Mouse (Mus musculus): Measurements from ENCODE around the gene Mettl26. TPM values are rescaled to one million over a fixed set of nuclear protein-coding genes. Genes with fewer than 3 reads are reported as not detected.
A peak's percentile ranks its signal among the peaks of the same experiment; 100 is the strongest.

Gene Mettl26
- 52.0 and 56.9 TPM in 2 replicates for polyA plus RNA-seq (2016; fragmentation: Nextera tagmentation; extraction: Ambion mirVana)

GRCm38 (mm10) chr17:25874721-25875170 is at the start of gene Mettl26:
Gene Mettl26 (plus strand): TSS chr17:25875074.
- under 1% methylated on average over 25 of the region's 25 CpGs for WGBS
- peak within 1 kb of the TSS; percentile 96 for H3K4me2 ChIP-seq (replicated peaks)
- ATAC-seq (ENCODE audit: low FRiP score, low read depth) = peak; percentile 58
- peak within 1 kb of the TSS; percentile 78 for H3K4me3 ChIP-seq
- H3K27ac ChIP-seq = peak within 1 kb of the TSS; percentile 85
- H3K4me1 ChIP-seq = peaks cover 16% of the 10 kb centered on the region
- no peaks in the 10 kb centered on the region for H3K27me3 ChIP-seq (replicated peaks)
- no peaks in the 10 kb centered on the region for H3K9me3 ChIP-seq
- peak within 1 kb of the TSS; percentile 81 for H3K9ac ChIP-seq
- H3K36me3 ChIP-seq = peaks cover 22% of the 10 kb centered on the region

- no peak overlapping the region for H3K4me3 ChIP-seq
- no peak for ATAC-seq (ENCODE audit: low FRiP score, low read depth)
- H3K27me3 ChIP-seq (replicated peaks) = peaks cover 5% of the 10 kb centered on the region
- peaks cover 32% of the 10 kb centered on the region for H3K36me3 ChIP-seq
- 89% methylated on average over 6 of the region's 6 CpGs for WGBS
- no peaks in the 10 kb centered on the region for H3K9me3 ChIP-seq
- peaks cover 55% of the 10 kb centered on the region for H3K4me1 ChIP-seq
- H3K4me2 ChIP-seq (replicated peaks) = peak overlapping the region; percentile 82
- H3K27ac ChIP-seq = no peak overlapping the region
- H3K9ac ChIP-seq = no peak overlapping the region
Measured at GRCm38 (mm10) chr17:25825311-25825710, 49.6 kb upstream of the Mettl26 start.

GRCm38 (mm10) chr17:25825984-25826570 is 48.8 kb upstream of the Mettl26 start:
- H3K27me3 ChIP-seq (replicated peaks) = no peaks in the 10 kb centered on the region
- peaks cover 63% of the 10 kb centered on the region for H3K4me1 ChIP-seq
- H3K27ac ChIP-seq = no peak overlapping the region
- 95% methylated on average over 27 of the region's 27 CpGs for whole genome bisulfite sequencing
- H3K36me3 ChIP-seq = peaks cover 39% of the 10 kb centered on the region
- 0 out of 2 replicates have a peak overlapping the region, but pooled peaks have one; percentile 9 for H3K4me2 ChIP-seq (replicated peaks)
- no peak overlapping the region for H3K9ac ChIP-seq
- H3K4me3 ChIP-seq = no peak overlapping the region
- no peak for ATAC-seq (ENCODE audit: low FRiP score, low read depth)
- H3K9me3 ChIP-seq = no peaks in the 10 kb centered on the region

- no peak overlapping the region for H3K9ac ChIP-seq
Measured at GRCm38 (mm10) chr17:25827011-25827410, 47.9 kb upstream of the Mettl26 start.

GRCm38 (mm10) chr17:25827546-25828222 is 47.2 kb upstream of the Mettl26 start:
- no peak overlapping the region for H3K27ac ChIP-seq
- H3K27me3 ChIP-seq (replicated peaks) = no peaks in the 10 kb centered on the region
- no peak overlapping the region for H3K9ac ChIP-seq
- H3K4me3 ChIP-seq = no peak overlapping the region
- no peak for ATAC-seq (ENCODE audit: low FRiP score, low read depth)
- H3K4me1 ChIP-seq = peaks cover 75% of the 10 kb centered on the region
- peaks cover 46% of the 10 kb centered on the region for H3K36me3 ChIP-seq
- peak overlapping the region; percentile 95; the same call in 1 of the 2 replicates for H3K4me2 ChIP-seq (replicated peaks)
- 91% methylated on average over 22 of the region's 22 CpGs for WGBS
- H3K9me3 ChIP-seq = no peaks in the 10 kb centered on the region

More at GRCm38 (mm10) chr17:25827011-25827410, 47.9 kb upstream of the Mettl26 start:
- no peak for ATAC-seq (ENCODE audit: low FRiP score, low read depth)
- no peak overlapping the region for H3K27ac ChIP-seq
- H3K9me3 ChIP-seq = no peaks in the 10 kb centered on the region
- peaks cover 46% of the 10 kb centered on the region for H3K36me3 ChIP-seq
- H3K4me3 ChIP-seq = no peak overlapping the region
- peaks cover 72% of the 10 kb centered on the region for H3K4me1 ChIP-seq
- H3K27me3 ChIP-seq (replicated peaks) = no peaks in the 10 kb centered on the region
- no peak overlapping the region for H3K4me2 ChIP-seq (replicated peaks)
- WGBS = 96% methylated on average over 13 of the region's 13 CpGs

- Histone ChIP-seq H3K4me2 (replicated peaks) (peak overlapping the region; percentile 95), H3K9me3 (no peaks in the 10 kb centered on the region), H3K4me1 (peaks cover 75% of the 10 kb centered on the region), H3K9ac (0 out of 2 replicates have a peak overlapping the region, but pooled peaks have one; percentile 5), H3K27ac (no peak overlapping the region), H3K4me3 (peak overlapping the region; percentile 56), H3K36me3 (peaks cover 46% of the 10 kb centered on the region), H3K27me3 (replicated peaks) (no peaks in the 10 kb centered on the region)
- 84% methylated on average over 8 of the region's 8 CpGs for WGBS
- no peak for ATAC-seq (ENCODE audit: low FRiP score, low read depth)
Measured at GRCm38 (mm10) chr17:25828223-25828594, 46.7 kb upstream of the Mettl26 start.

GRCm38 (mm10) chr17:25828712-25829557 is 45.9 kb upstream of the Mettl26 start, which contains the start of gene Jmjd8:
Gene Jmjd8 (plus strand): TSS chr17:25828867.
- H3K9me3 ChIP-seq = no peaks in the 10 kb centered on the region
- WGBS = 1% methylated on average over 32 of the region's 32 CpGs
- peak; percentile 41 for ATAC-seq (ENCODE audit: low FRiP score, low read depth)
- peak within 1 kb of the TSS; percentile 65 for H3K27ac ChIP-seq
- peak within 1 kb of the TSS; percentile 56 for H3K4me3 ChIP-seq
- peak within 1 kb of the TSS; percentile 95 for H3K4me2 ChIP-seq (replicated peaks)
- peaks cover 80% of the 10 kb centered on the region for H3K4me1 ChIP-seq
- no peaks in the 10 kb centered on the region for H3K27me3 ChIP-seq (replicated peaks)
- peak within 1 kb of the TSS; percentile 75 for H3K9ac ChIP-seq
- H3K36me3 ChIP-seq = peaks cover 46% of the 10 kb centered on the region

GRCm38 (mm10) chr17:25829558-25830017 is 45.3 kb upstream of the Mettl26 start:
- 47% methylated on average over 8 of the region's 8 CpGs for WGBS
- H3K4me2 ChIP-seq (replicated peaks) = peak overlapping the region; percentile 95
- H3K9ac ChIP-seq = peak overlapping the region; percentile 75
- peak overlapping the region; percentile 56 for H3K4me3 ChIP-seq
- H3K27ac ChIP-seq = peak overlapping the region; percentile 65
- peaks cover 80% of the 10 kb centered on the region for H3K4me1 ChIP-seq
- no peaks in the 10 kb centered on the region for H3K9me3 ChIP-seq
- ATAC-seq (ENCODE audit: low FRiP score, low read depth) = no peak
- peaks cover 46% of the 10 kb centered on the region for H3K36me3 ChIP-seq
- no peaks in the 10 kb centered on the region for H3K27me3 ChIP-seq (replicated peaks)

GRCm38 (mm10) chr17:25830200-25830753 is 44.6 kb upstream of the Mettl26 start:
- no peak for ATAC-seq (ENCODE audit: low FRiP score, low read depth)
- Histone ChIP-seq H3K9ac (0 out of 2 replicates have a peak overlapping the region, but pooled peaks have one; percentile 75), H3K36me3 (peaks cover 51% of the 10 kb centered on the region), H3K4me2 (replicated peaks) (peak overlapping the region; percentile 95), H3K27ac (no peak overlapping the region), H3K27me3 (replicated peaks) (no peaks in the 10 kb centered on the region), H3K4me3 (peak overlapping the region; percentile 56; the same call in 1 of the 2 replicates), H3K4me1 (peaks cover 80% of the 10 kb centered on the region), H3K9me3 (no peaks in the 10 kb centered on the region)
- 85% methylated on average over 4 of the region's 4 CpGs for WGBS

GRCm38 (mm10) chr17:25830806-25831431 is 44.0 kb upstream of the Mettl26 start:
- no peak overlapping the region for H3K4me3 ChIP-seq
- no peaks in the 10 kb centered on the region for H3K27me3 ChIP-seq (replicated peaks)
- H3K36me3 ChIP-seq = peaks cover 49% of the 10 kb centered on the region
- WGBS = 89% methylated on average over 14 of the region's 14 CpGs
- no peaks in the 10 kb centered on the region for H3K9me3 ChIP-seq
- no peak overlapping the region for H3K27ac ChIP-seq
- H3K4me2 ChIP-seq (replicated peaks) = peak overlapping the region; percentile 95
- H3K4me1 ChIP-seq = peaks cover 81% of the 10 kb centered on the region
- no peak overlapping the region for H3K9ac ChIP-seq
- ATAC-seq (ENCODE audit: low FRiP score, low read depth) = no peak
